Mouse (Mus musculus): ENCODE measurements around the gene Agbl1.

DNA sequence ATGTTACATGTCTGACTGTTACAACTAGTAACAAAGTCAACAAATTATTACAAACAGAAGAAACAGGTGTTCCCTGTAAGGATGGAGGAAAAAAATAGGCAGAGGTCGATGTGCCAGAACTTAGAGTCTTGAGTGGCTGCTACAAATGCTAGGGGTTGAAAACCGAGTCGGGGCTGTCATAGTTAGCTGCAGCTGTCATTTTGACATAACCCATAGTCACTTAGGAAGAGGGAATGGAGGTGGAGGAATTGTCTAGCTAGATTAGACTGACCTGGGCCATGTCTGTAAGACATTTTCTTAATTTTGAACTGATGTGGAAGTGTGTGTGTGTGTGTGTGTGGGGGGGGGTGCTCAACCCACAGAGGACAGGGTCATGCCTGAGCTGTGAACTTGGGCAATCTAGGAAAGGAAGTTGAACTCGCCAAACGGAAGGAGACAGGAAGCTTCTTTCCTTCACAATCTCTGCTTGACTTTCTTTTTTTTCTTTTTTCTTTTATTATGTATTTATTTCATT lies 364.9 kb downstream of the Agbl1 start:
- TF ChIP-seq CHD2 (IDR thresholded peaks at IDR 0.05; ENCODE audit: low read depth, low read length) (no peak), ZC3H11A (IDR thresholded peaks at IDR 0.05; ENCODE audit: borderline replicate concordance, low read depth, low read length) (no peak), HCFC1 (IDR thresholded peaks at IDR 0.05; ENCODE audit: borderline replicate concordance, insufficient read depth, low read length) (no peak), ZNF384 (IDR thresholded peaks at IDR 0.05; ENCODE audit: low read depth, low read length) (no peak), MAFK (IDR thresholded peaks at IDR 0.05; ENCODE audit: insufficient read depth, low read depth, low read length) (no peak)

All from ES-E14 (cell line).